Mouse (Mus musculus) intestine, embryonic 14.5 days (tissue): ENCODE data around the gene Brix1. TPM values are rescaled to one million over a fixed set of nuclear protein-coding genes. Genes with fewer than 3 reads are reported as not detected.

Source experiments
- ATAC-seq: fragments of 200-750 bp; cut with Nextera tagmentation; replicated peaks from 2 replicates; pipeline ENCODE4 v1.8.0; 2017; ENCODE audit warnings: low read depth, moderate number of reproducible peaks, moderate TSS enrichment, moderate library complexity; ENCODE audit not compliant: low FRiP score, low TSS enrichment
- DNase-seq: peaks from one replicate; pipeline ENCODE4 v3.0.0-alpha.2; 2018; ENCODE audit warnings: low spot score
- H3K27ac ChIP-seq: fragments of 300-500 bp; sonication (generic); 2 replicates; pipeline ENCODE4 v1.5.1; 2014; ENCODE audit warnings: low read depth, mild to moderate bottlenecking, control low read depth
- H3K27me3 ChIP-seq: fragments of 300-500 bp; sonication (generic); replicated peaks from 2 replicates; pipeline ENCODE4 v1.6.1; 2014; ENCODE audit warnings: low read length, control low read depth; ENCODE audit not compliant: control insufficient read depth, insufficient read depth
- H3K36me3 ChIP-seq: fragments of 300-500 bp; sonication (generic); 2 replicates; pipeline ENCODE4 v1.6.1; 2014; ENCODE audit warnings: low read length, control low read depth; ENCODE audit not compliant: control insufficient read depth, insufficient read depth
- H3K4me1 ChIP-seq: fragments of 300-500 bp; sonication (generic); replicated peaks from 2 replicates; pipeline ENCODE4 v1.6.1; 2014; ENCODE audit warnings: low read length, control low read depth, mixed read lengths; ENCODE audit not compliant: control insufficient read depth, insufficient read depth
- H3K4me2 ChIP-seq: fragments of 300-500 bp; sonication (generic); 2 replicates; pipeline ENCODE4 v1.6.1; 2014; ENCODE audit warnings: low read length
- H3K4me3 ChIP-seq: fragments of 300-500 bp; sonication (generic); 2 replicates; pipeline ENCODE4 v1.5.1; 2014; ENCODE audit warnings: low read depth, low read length, control low read depth, mixed read lengths
- H3K9ac ChIP-seq: fragments of 300-500 bp; sonication (generic); 2 replicates; pipeline ENCODE4 v1.6.1; 2014; ENCODE audit warnings: mild to moderate bottlenecking, low read length
- H3K9me3 ChIP-seq: fragments of 300-500 bp; sonication (generic); 2 replicates; pipeline ENCODE4 v1.6.1; 2016; ENCODE audit warnings: low read length, control low read depth; ENCODE audit not compliant: control insufficient read depth
- WGBS: fragments of 180-500 bp; shearing (Covaris S2); extraction: QIAGEN DNeasy Blood & Tissue Kit; methylation state at CpG from one replicate; pipeline ENCODE4 v1.1.7; 2014; 5-methylcytosine and 5-hydroxymethylcytosine counted together
- polyA plus RNA-seq: library from polyadenylated mRNA; unstranded; fragments of >200 nt; fragmentation: Nextera tagmentation; extraction: Ambion mirVana; gene quantifications from 2 replicates; pipeline ENCODE4 v1.2.1, GENCODE M21; 2014

Gene Brix1
- polyA plus RNA-seq, 1 experiment from 2014 or later: 123 TPM

DNA sequence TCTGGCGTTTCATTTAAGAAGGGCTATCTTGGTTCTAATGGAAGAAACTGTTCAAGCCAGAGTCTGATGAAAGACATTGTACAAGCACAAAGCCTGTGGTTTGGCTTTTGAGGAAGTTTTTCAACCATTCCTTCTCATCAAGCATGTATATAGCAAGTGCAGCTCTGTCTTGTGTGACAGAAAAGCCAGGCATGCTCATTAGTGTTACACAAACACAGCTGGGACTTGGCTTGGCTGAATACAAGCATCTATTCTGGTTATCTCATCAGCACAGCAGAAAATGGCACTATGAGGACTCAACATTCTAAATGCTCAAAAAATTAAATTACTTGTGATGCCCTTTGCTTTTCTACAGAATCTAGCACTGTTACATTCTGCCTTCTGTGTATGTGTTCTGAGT is 48.9 kb downstream of the Brix1 start:
- H3K9me3 ChIP-seq: no peaks in the 10 kb centered on the region
- WGBS: 86% methylated on average over 1 of the region's 1 CpGs
- no peak overlapping the region for H3K9ac ChIP-seq
- no peaks in the 10 kb centered on the region for H3K27me3 ChIP-seq
- H3K4me1 ChIP-seq: no peaks in the 10 kb centered on the region
- H3K36me3 ChIP-seq: 0 out of 2 replicates have a peak, but pooled peaks cover 6% of the 10 kb centered on the region
- ATAC-seq: no peak
- H3K27ac ChIP-seq: no peak overlapping the region
- no peak for DNase-seq
- no peak overlapping the region for H3K4me3 ChIP-seq
- no peak overlapping the region for H3K4me2 ChIP-seq

- Histone ChIP-seq H3K4me2 (no peak overlapping the region), H3K27me3 (no peaks in the 10 kb centered on the region), H3K27ac (no peak overlapping the region), H3K9me3 (no peaks in the 10 kb centered on the region), H3K4me3 (no peak overlapping the region), H3K9ac (no peak overlapping the region), H3K36me3 (no peaks in the 10 kb centered on the region), H3K4me1 (no peaks in the 10 kb centered on the region)
- no peak for DNase-seq
- ATAC-seq: no peak
- WGBS: 89% methylated on average over 13 of the region's 13 CpGs
These were observed 59.0 kb downstream of the Brix1 start for GRCm38 (mm10) chr15:10426545-10427266.

DNA sequence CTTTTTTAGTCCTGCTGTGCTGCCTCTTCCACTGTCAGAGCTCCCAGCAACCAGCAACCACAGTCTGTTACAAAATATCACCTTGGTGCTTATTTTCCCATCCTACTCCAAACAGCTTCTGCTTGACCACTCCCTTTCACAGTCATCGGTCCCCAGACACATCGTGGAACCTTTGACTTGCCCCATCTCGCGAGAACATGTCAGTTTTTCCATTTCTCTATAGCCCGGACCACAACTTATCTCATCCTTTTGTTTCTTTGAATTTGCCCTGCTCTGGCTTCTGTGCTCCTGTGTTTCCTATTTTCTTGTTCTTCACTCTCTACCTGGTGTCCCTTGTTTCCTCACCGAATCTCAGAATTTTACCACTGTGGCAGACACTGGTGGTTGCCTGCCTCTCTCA is 59.6 kb downstream of the Brix1 start:
- ATAC-seq: no peak
- WGBS: 90% methylated on average over 6 of the region's 6 CpGs

More for the DNA sequence above, 59.6 kb downstream of the Brix1 start:
- no peak overlapping the region for H3K4me2 ChIP-seq
- no peak overlapping the region for H3K27ac ChIP-seq
- no peak overlapping the region for H3K9ac ChIP-seq
- no peaks in the 10 kb centered on the region for H3K9me3 ChIP-seq
- no peak for DNase-seq
- no peaks in the 10 kb centered on the region for H3K36me3 ChIP-seq
- H3K4me1 ChIP-seq: no peaks in the 10 kb centered on the region
- no peak overlapping the region for H3K4me3 ChIP-seq
- no peaks in the 10 kb centered on the region for H3K27me3 ChIP-seq

Other genes starting within 250 kb of the Brix1 start
- not detected in 2 replicates for gene Gm21973, start 160.6 kb downstream of the Brix1 start, polyA plus RNA-seq
- not detected in 2 replicates for gene Agxt2, start 127.4 kb downstream of the Brix1 start, polyA plus RNA-seq
- 11.2 and 11.7 TPM in 2 replicates for gene Dnajc21, start 15.4 kb downstream of the Brix1 start, polyA plus RNA-seq
- 20.2 and 27.8 TPM in 2 replicates for gene Rad1, start 71 bp upstream of the Brix1 start, polyA plus RNA-seq
- gene Ttc23l, start 72.7 kb upstream of the Brix1 start, polyA plus RNA-seq: not detected in 2 replicates
- 20.4 and 25.9 TPM in 2 replicates for gene Rai14, start 228.7 kb upstream of the Brix1 start, polyA plus RNA-seq